Mouse (Mus musculus): Measurements from ENCODE around the gene Epha6.

Gene Epha6

DNA sequence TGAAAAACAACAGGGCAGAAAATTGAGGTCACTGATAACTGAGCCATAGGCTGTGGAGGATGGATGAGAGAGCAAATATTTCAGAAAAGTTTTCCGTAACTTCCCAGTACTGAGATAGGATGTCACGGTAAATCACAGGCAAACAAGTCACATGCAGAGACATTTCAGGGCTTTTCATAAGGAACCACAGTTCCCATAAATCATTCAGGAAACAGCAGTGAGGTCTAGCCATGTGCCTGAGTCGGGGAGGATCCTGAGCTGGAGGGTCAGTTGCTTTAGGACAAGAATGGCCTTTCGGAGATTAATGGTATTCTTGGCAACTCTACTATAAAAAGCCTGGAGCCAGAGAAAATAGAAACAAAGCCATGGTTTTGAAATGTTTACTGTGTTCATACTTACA, 889.8 kb downstream of the Epha6 start:
- POLR2A ChIA-PET, result no interaction called here
- CTCF ChIA-PET, result no interaction called here

DNA sequence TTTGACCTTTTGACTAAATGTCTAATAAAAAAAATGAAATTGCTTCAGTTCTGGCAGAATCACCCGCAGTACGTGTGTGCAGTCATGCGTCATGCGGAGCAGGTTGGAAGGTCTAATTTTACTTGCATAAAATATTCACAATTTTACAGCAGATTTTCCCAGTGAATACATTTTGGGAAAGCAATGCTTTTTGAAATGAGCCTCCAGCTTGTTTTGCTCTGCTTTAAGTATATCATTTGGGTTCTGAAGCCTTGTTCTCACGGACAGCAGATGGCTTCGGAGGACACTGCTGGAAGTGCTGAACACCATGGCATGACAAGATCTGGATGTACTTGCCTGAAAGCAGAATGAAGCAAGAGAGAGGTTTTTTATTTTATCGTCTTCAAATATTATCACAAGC, 912.1 kb downstream of the Epha6 start:
- CTCF ChIA-PET, result interaction anchor here in 1 of 4 experiments (0.5 kb wide), 1 partner anchor 30 kb away, joined by 3 read pairs; no protein-coding TSS in a partner anchor
- POLR2A ChIA-PET, result no interaction called here

DNA sequence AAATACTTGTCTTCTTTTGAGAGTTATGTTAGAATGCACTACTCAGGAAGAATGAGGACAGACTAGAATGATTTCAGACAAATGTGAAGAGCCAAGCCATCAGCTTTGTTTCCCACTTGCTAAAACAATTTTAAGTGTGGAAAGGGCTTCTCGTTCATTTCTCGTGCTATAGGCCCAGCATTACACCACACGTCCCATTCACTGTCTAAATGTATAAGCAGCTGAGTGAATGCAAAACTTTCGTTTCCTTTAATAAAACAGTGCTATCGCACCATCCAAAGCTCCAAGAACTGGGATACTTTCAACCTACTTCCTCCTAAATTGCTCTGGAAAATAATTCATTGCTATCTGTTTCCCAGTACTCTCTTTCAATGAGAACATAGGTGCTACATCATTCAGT, 916.2 kb downstream of the Epha6 start:
- CTCF ChIA-PET, result no interaction called here
- POLR2A ChIA-PET, result no interaction called here

DNA sequence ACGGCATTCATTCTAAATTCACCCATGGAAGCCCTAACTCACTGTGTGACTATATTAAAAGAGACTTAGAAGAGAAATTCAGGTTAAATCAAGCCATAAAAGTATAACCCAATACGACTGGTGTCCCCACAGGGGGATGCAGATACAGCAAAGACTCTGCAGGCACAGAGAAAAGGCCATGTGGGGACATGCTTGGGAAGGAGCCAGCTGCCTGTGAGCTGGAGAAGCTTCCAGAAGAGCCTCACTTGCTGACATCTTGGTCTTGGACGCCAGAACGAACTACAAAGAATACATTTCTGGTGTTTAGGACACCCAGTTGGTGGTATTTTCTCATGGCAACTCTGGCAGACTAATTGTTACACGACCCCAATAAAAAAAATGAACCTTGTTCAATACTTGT, 920.2 kb downstream of the Epha6 start:
- POLR2A ChIA-PET, result no interaction called here
- CTCF ChIA-PET, result interaction anchor here in 1 of 4 experiments (0.5 kb wide), 1 partner anchor 161 kb away, joined by 6 read pairs; no protein-coding TSS in a partner anchor

DNA sequence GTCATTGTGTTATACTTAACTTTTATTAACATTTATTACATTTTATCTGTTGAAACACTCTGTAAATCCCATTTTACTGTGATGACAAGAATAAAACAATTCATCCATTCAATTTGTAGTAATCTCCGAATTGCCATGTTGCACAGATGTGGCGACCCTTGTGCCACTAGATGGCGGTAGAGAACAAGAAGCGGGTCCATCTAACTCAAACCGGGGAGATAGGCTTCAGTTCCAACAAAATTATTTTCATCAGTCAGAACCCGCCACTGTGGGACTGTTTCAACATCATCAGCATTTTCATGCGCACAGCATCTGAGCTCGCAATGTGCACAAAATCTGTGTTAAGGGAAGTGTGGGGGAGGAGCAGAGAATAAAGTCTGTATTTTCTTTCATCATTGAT, 921.9 kb downstream of the Epha6 start:
- POLR2A ChIA-PET, result no interaction called here
- CTCF ChIA-PET, result interaction anchor here in 1 of 4 experiments (0.9 kb wide), 1 partner anchor 163 kb away, joined by 4 read pairs; no protein-coding TSS in a partner anchor

DNA sequence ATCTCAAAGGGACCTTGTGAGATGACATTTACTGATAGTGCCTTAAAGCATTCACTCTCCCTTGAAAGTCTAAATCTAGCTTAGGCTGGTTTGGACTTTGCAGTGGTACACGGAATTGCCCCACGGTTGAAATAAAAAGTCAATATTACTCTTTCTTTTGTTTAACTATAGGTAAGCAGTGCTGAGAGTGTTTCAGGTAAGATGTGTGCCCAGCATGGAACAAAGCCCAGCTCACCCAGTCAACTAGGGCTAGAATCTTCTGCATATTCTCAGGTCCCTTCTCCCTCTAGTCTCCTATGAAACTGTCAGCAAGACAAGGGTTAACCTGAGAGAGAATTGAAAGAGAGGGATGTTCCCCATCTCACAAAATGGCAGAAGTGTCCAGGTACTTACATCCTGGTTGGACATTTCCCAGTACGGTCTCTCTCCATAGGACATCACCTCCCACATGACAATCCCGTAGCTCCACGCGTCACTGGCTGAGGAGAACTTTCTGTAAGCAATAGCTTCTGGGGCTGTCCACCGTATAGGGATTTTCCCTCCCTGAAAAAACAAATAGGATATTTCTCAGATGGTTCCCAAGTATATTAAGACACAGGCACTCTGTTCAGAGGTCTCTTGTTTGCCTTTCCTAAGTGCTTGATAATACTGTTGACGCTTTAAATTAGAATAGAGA, 923.0 kb downstream of the Epha6 start:
- ChIA-PET POLR2A (no interaction called here), CTCF (interaction anchor here in 1 of 4 experiments (0.7 kb wide), 1 partner anchor 428 kb away, joined by 4 read pairs; no protein-coding TSS in a partner anchor)

DNA sequence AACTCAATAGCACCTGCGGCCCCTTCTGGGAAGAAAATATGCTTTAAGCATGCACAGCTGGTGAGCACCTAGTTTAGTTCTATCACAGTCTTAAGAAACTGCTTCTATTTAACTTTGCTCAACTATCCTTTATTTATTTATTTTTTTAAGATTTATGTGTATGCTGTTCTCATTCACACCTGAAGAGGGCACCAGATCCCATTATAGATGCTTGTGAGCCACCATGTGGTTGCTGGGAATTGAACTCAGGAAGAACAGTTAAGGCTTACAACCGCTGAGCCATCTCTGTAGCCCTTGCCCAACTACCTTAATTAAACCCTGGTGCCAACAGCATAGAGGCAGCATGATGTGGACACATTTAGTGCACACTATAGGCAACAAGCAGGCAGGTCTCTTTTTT, 938.4 kb downstream of the Epha6 start:
- CTCF ChIA-PET, result no interaction called here
- POLR2A ChIA-PET, result no interaction called here

DNA sequence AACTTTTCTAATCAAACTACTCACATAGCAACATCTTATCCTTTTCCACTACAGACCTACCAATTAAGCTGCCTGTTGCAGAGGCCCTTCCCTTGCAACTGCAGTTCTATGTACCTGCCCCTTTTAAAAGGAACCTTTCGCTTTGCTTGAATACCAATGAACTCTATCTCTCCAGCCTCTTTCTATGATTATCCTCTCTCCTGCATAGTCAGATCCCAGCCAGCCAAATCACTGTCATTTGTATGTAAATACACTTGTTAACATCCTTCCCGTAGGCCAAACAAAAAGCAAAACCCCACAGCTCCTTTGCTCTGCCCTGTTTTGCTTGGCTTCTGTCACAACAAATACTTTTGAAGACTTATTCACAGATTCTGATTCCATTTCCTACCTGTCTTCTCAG, 961.6 kb downstream of the Epha6 start:
- CTCF ChIA-PET, result interaction anchor here in 2 of 4 experiments (0.6 to 1.0 kb wide), 2 partner anchors 24 to 27 kb away, joined by 3 to 7 read pairs; no protein-coding TSS in a partner anchor

DNA sequence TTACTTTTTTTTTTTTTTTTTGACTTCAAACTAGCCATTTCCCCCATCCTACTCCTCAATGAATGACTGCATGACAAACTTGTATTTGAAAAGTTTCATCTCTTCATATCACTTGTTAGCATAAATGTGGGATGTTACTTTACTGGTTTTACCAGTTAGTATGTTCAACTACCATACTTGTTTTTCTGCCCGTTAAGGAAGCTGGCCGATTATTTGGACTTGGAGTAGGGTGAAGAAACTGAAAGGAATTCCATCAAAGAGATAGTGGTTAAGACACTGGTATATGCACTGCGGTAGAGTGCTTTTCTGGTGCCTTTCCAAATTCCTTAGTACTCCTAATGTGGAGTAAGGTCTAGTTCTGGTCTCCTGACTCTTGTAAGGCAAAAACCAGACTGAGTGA, 965.3 kb downstream of the Epha6 start:
- POLR2A ChIA-PET, result interaction anchor here in 2 of 4 experiments (1.3 to 3.3 kb wide), 4 partner anchors 36 to 168 kb away, joined by 3 to 12 read pairs (median 6); partner anchors contain the start of gene Riox2 (in 2 of the 2)
- CTCF ChIA-PET, result interaction anchor here in 1 of 4 experiments (1.2 kb wide), 1 partner anchor 191 kb away, joined by 4 read pairs; no protein-coding TSS in a partner anchor

More for the DNA sequence above, 961.6 kb downstream of the Epha6 start:
- POLR2A ChIA-PET, result no interaction called here

DNA sequence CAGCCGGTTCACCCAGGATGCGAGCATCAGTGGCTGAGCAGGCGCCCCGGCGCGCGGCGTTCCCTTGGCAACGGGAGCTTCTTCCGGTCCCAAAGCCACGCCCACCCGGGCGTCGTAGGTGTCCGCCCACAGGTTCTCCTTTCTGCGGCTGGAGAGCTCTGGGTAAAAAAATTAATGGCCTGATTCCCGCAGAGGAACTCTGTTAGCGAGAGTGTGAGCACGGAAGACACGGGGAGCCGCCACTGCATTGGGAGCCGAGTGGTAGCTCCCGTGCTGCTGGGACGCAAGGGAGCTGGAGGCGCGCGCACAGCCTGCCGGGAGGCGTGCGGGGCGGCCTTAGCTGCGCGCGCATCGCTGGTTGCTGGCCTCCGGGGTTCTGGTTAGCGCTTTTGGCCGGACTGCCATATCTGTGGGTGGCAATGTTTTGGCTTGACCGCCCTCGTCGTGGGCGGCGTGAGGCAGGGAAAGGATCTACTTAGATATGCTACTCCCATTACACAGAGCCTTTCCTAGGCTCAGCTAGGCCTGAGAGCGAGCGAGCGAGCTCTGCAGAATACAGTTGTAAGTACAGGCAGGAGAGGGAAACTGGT, 966.1 kb downstream of the Epha6 start, which contains the start of gene Arl6:
TSS of gene Arl6 (minus strand) at position 290 of the 590 bp plus-strand sequence.
- ChIA-PET CTCF (interaction anchor here in 3 of 4 experiments (0.7 to 1.2 kb wide), 3 partner anchors 22 to 190 kb away, joined by 4 to 6 read pairs (median 4); no protein-coding TSS in a partner anchor), POLR2A (interaction anchor here in 3 of 4 experiments (0.6 to 3.3 kb wide), 11 partner anchors 11 to 167 kb away, joined by 3 to 12 read pairs (median 3); partner anchors contain the start of genes Riox2 (in 2 of the 3) and Crybg3 (in 1 of the 3))

DNA sequence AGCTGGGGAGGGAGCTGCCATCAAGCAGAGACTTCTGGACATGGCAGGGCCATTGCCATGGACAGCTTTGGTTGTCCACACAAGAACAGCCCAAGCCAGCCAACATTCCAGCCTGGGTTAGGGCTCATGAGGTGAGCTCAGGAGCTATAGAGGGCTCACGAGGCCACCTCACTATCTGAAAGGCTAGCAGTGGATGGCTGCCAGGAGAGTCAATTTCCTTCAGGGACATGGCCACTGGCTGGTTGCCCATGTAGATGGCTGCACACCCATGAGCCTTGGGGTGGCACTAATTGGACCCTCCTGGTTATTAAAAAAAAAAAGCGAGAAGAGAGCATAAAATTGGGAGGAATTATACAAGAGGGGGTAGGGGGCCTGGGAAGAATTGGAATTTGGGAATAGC, 970.7 kb downstream of the Epha6 start:
- ChIA-PET POLR2A (interaction anchor here in 1 of 4 experiments (0.6 kb wide), 1 partner anchor 50 kb away, joined by 3 read pairs; no protein-coding TSS in a partner anchor), CTCF (no interaction called here)

DNA sequence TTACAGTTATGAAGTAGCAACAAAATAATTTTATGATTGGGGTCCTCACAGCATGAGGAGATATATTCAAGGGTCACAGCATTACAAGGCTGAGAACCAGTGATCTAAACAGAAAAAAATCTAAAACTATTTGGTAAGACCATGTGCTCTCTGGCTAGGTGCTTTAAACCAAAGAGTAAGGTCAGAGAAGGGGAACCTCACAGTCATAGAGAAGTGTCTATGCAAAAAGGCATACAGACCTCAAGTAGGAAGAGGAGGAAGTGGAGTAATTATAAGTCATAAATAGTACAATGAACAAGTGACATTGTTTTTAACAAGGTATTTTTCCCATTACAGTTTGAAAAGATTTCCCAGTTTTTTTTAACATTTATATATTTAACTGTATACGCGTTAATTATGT, 983.8 kb downstream of the Epha6 start:
- ChIA-PET CTCF (no interaction called here), POLR2A (no interaction called here)

DNA sequence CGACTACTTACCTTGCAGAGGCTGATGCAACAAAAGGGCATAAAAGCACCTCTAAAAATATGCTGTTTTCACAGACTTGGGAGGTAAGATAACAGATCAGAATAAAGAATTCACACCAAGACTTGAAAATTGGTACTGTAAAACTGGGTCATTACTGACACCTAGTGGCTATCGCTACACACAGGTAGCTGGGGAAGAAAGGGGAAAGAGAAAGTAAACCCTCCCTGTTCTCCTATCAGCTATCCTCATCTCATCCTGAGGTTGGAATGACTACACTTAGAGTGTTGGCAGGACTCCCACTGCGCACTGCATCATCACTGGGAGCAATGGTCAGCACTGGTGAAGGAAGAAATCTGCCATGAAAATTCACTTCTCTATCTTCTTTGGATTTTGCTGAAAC, 988.2 kb downstream of the Epha6 start:
- POLR2A ChIA-PET, result interaction anchor here in 3 of 4 experiments (0.5 to 1.2 kb wide), 8 partner anchors 17 to 145 kb away, joined by 3 to 5 read pairs (median 4); partner anchors contain the start of genes Riox2 (in 2 of the 3) and Crybg3 (in 1 of the 3)
- CTCF ChIA-PET, result interaction anchor here (0.6 to 2.0 kb wide), 22 partner anchors 10 to 1357 kb away, joined by 3 to 26 read pairs (median 4); partner anchors contain the start of genes Riox2 (in 2 of the 4), Arl6 (in 1 of the 4) and Crybg3 (in 1 of the 4)

DNA sequence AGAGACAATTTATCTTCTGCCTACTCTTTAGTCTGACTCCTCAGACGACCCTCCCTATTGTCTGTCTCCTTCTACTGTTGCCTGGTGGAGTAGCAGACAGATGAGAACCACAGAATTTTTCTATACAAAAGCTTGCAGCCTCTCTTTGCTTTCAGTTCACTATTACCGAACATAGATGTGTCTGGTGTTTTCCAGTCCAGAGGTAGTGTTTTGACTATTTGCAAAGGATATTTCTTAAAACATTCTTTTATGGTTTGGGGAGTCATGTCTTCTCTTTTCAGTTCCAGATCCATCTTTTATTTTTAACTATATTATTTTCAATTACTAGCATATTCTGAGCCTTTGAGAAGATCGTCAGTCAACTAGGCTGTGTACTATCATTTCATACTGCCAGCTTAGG, 989.7 kb downstream of the Epha6 start:
- ChIA-PET POLR2A (no interaction called here), CTCF (no interaction called here)

DNA sequence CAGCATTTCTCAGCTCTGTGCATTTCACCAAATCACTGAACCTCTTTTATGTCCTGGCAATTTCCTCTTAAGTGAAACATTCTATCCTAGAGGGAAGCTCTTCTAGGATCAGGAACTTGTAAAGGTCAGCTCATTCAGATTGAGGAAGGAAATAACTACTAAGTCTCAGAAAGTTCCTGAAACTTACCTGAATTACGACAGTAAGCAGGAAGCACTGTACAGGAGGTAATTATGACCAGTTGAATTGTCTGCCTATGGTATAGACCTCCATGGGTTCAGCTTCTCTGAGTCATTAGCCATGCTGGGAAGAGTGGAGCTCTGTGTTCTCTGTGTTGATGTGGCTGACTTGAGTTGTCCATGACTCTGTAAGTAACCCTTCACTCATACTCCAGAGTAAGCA, 994.6 kb downstream of the Epha6 start:
- ChIA-PET CTCF (no interaction called here), POLR2A (interaction anchor here in 1 of 4 experiments (1.0 kb wide), 1 partner anchor 16 kb away, joined by 3 read pairs; no protein-coding TSS in a partner anchor)

DNA sequence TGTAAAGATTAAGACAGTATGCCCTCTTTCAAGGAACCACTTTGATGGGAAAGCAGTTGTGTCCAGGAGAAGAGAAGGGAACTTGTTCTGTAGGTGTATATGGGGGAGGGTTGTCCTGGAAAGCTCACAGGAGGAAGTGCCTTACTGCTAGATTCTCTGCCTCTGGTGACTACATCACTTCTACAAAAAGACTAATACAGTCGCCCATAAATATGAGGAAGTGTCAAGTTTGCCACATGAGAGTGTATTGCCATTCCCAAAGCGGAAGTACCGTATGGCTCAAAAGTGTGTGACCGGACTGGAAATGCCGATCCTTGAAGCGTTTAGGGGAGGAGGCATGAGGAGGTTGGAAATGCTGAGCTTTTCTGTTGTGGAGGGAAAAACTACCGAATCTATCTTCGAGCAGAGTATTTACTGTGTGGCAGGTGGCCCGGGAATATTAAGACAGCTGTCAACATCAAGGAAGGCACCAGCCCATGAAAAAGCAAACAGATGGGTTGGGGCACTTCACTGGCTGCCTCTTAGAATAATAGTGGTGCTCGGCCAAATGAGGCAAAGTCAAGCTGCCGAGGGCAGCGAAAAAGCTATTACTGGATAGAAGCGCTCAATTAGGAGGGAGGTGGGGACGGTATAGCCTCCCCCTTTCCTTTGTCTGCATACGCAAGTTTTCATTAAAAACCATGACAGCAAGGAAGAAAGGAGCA, 1001.1 kb downstream of the Epha6 start:
- ChIA-PET CTCF (no interaction called here), POLR2A (no interaction called here)

Data from embryonic stem cell, embryonic (primary cell).